Mouse (Mus musculus): ENCODE results near the gene Ms4a14.
"Not testable (repeated sequence)": the region's sequence is repeated elsewhere in the genome, so short reads cannot be mapped to it uniquely, and the experiment has no call there.

Ms4a14 gene

GRCm38 (mm10) chr19:11314354-11314753, at the start of gene Ms4a14:
Gene Ms4a14, minus strand, starts transcription at chr19:11314454.
- DNase-seq: no peak

DNA sequence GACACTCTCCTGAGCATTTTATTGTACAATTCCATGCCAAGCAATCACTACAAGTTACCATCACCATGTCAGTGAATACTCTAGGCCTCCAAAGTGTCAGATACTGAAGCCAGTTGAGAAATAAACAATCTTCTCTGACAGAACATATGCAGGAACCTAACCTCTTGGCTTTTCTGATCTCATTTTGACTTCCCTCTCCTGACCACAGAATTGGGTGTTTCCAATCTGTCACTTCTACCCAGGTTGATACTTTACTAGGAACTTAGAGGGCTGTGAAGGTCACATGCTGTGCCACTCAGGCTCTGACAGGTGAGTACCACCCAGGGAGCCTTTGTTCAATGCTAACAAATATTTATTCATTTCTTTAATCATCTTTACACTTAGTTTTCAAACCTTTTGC, 47.7 kb upstream of the Ms4a14 start:
- DNase-seq: no peak

DNA sequence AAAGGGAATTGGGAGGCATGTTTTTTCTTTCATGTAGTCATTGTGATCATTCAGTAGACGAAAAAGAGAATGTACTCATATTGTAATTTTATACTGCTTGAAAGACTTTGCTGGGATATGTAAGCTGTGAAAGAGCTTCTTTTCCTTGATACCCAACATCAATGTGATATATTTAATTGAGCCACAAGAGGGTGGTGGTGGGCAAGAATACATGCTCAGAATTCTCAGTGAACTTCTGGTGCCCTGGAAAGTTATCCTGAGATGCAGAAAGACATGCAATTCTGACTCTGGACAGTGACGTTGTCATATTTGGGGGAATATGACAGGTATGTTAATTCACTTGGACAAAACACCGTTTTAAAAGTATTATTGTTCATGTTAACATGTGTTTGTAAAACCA, 45.9 kb upstream of the Ms4a14 start:
- DNase-seq: no peak

GRCm38 (mm10) chr19:11355730-11356129, 41.5 kb upstream of the Ms4a14 start:
- no peak for DNase-seq

DNA sequence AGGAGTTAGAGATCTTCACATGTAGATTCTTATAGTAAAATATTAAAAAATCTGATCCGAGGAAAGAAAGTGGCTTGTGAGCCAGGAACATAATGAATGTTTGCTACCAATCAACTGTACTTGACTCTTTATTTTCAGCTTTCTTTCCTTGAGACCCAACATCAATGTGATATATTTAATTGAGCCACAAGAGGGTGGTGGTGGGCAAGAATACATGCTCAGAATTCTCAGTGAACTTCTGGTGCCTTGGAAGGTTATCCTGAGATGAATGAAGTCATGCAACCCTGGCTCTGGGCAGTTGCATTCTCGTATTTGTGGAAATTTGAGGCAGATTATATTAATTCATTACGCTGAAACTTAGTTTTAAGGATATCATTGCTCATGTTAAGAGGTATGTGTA, 37.6 kb upstream of the Ms4a14 start:
- no peak for DNase-seq

DNA sequence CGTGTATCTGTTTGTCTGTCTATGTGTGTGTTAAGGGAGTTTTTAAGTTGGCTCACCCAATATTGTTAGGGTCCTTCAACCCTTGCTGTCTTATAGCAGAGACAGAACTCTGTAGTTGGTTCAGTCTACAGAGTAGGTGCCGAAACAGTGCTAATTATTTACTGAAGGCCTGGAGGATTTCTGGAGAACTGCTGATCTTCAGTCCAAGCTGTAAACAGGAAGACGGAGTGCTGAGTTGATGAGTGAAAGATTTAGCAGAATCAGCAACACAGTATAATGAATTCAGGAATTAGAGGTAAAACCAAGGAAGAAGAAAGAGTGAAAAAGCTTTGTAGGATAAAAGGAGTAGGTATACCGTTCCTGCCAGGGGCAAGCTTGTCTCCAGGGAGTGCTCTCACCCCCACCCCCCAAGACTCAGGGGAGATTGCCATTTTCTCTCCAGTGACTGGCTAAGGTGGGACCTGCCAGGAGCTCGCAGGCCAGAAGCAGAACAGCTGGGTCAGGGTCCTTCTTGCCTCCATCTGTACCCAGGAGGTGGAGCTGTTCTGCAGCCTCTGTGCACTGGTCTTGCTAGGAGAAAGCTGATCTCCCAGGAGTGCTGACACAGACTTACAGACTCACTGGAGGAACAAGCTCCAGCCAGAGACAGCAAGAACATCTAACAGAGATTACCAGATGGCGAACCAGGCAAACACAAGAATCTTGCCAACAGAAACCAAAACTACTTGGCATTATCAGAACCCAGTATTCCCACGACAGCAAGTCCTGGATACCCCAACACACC, 35.6 kb upstream of the Ms4a14 start:
- no peak for DNase-seq

DNA sequence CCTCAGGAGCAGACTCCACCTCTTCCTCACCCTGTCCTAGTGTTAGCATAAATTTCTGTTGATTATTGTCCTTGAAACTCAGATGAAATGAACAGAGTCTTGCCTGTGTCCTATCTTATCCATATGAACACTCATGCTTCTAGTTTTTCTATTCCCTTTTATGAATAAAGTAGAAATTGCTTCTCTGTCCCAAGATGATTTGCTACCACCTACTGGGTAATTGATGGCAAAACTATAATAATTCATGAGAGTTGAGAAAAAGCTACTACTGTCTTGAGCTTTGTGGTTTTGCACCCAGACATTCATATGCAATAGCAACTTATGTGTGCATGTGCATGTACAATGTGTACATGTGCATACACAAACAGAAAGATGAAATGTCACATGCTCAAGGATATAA, 29.7 kb upstream of the Ms4a14 start:
- DNase-seq: no peak

- no peak for DNase-seq
Measured at GRCm38 (mm10) chr19:11343147-11343546, 28.9 kb upstream of the Ms4a14 start.

GRCm38 (mm10) chr19:11335932-11336331, 21.7 kb upstream of the Ms4a14 start, which contains the start of gene Ms4a7:
Gene Ms4a7, minus strand, starts transcription at chr19:11336146.
- no peak for DNase-seq

DNA sequence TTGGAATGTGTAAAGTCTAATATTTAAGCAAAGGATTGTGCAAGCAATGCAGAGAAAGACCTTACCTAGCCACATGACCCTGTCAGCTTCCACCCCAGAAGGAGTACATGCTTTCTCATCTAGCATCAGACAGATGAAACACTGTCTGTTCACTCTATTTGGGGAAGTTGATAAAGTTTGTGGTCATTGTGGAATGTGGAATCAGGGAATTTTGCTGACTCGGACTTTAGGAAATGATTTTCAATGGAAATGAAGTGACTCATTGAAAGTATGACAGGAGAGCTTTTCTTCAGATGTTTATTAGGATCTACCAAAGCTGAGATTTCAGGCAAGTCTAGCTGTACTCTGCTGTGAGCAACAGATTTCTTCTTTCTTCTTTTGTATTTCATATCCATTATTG, 6.9 kb upstream of the Ms4a14 start:
- no peak for DNase-seq

DNA sequence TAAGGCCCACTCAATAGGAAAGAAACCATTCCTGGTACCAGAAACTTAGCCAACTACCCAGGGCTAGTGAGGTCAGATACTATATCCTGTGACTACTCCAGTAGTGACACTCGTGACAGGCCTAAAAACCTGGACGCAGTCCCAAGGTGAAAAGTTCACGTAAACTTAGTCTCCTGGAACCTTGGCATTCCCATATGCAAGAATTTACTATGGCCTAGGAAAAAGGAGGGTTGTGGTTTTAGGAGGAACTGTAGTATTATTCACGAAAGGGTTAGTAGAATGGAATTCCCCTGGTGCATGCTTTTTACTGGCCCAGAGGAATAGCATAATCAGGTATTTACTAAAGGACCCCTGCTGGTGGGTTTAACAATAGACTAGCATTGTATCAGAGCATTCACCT, 2.5 kb upstream of the Ms4a14 start:
- no peak for DNase-seq

GRCm38 (mm10) chr19:11308888-11309287, 5.4 kb downstream of the Ms4a14 start:
- no peak for DNase-seq

GRCm38 (mm10) chr19:11299529-11299928, 14.7 kb downstream of the Ms4a14 start:
- not testable (repeated sequence) for DNase-seq

- DNase-seq: no peak
Measured at GRCm38 (mm10) chr19:11298939-11299338, 15.3 kb downstream of the Ms4a14 start.

GRCm38 (mm10) chr19:11293616-11294015, 20.6 kb downstream of the Ms4a14 start:
- not testable (repeated sequence) for DNase-seq

GRCm38 (mm10) chr19:11292990-11293389, 21.3 kb downstream of the Ms4a14 start:
- DNase-seq: no peak

DNA sequence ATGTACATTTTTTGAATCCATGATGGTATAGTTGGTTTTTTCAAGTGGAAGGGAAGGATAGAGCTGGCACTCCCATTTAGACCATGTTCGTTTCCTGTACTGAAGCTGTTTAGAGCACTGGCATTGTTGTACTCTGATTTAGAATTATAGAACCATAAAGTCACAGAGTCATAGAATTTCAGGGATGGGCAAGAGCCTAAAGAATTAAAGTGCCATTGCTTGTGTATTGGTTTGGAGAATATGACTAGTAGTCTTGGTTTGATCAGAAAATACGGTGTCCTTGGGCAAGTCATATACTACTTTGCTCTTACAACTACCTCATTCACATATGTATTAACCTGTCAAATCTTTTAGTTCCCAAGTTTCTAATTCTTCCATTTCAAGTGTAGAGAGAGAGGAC, 30.5 kb downstream of the Ms4a14 start, which contains the start of gene Ms4a5:
Gene Ms4a5 (minus strand): TSS at position 101 of the 400 bp plus-strand sequence.
- DNase-seq: no peak

GRCm38 (mm10) chr19:11280223-11280622, 34.0 kb downstream of the Ms4a14 start:
- no peak for DNase-seq

GRCm38 (mm10) chr19:11276431-11276830, 37.8 kb downstream of the Ms4a14 start:
- no peak for DNase-seq

- DNase-seq: no peak
Measured at GRCm38 (mm10) chr19:11266956-11267355, 47.3 kb downstream of the Ms4a14 start.

- no peak for DNase-seq
Measured at GRCm38 (mm10) chr19:11266052-11266845, 48.0 kb downstream of the Ms4a14 start, which contains the start of gene Ms4a1. Gene Ms4a1, minus strand, starts transcription at chr19:11266241.

- no peak for DNase-seq
Measured at GRCm38 (mm10) chr19:11264602-11265185, 49.6 kb downstream of the Ms4a14 start.

GRCm38 (mm10) chr19:11263549-11263948, 50.7 kb downstream of the Ms4a14 start:
- DNase-seq: no peak

DNA sequence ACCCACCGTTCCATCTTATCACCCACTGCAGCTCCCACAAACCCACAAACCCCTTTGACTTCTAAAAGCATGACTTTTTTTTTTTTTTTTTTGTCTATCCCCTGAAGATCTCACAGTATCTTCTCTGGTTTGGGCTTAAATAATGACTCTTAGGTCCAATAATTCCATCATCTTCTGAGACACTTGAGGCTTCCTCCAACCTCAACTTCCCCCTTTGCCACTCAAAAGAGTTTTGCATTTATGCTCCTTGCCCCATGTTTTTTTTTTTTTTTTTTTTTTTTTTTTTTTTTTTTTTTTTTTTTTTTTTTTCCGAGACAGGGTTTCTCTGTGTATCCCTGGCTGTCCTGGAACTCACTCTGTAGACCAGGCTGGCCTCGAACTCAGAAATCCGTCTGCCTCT, 51.3 kb downstream of the Ms4a14 start:
- not testable (repeated sequence) for DNase-seq
